Mouse (Mus musculus) naive thymus-derived CD4-positive, alpha-beta T cell, adult 2 months (primary cell): ENCODE measurements around the gene Fam196a.

Experiments used
- DNase-seq: peaks from one replicate; pipeline ENCODE4 v3.0.0-alpha.2; 2011; ENCODE audit warnings: low read depth

Fam196a gene

GRCm38 (mm10) chr7:134937927-134938609 lies at the start of gene Fam196a:
Gene Fam196a (minus strand): TSS chr7:134938430.
- DNase-seq: no peak

DNA sequence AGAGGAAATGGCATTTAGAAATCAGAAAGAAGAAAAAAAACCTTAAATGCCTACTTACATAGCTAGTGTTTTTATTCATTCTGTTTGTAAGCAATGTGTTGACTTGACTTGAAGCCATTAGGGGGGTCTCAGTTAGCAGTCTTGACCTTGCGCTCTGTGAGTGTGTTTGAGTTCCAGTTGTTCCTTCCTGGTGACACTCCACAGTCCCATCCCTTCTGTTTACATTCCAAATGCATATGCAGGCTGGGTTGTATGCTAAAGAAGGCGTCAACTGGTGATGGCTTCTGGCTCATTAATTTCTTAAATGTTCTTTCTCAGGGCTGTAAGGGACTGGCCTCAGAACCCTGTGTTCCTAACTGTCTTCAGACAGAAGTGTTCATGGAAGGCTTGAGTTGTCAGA lies 23.4 kb upstream of the Fam196a start:
- DNase-seq: no peak

- peak; percentile 1 for DNase-seq
Measured at GRCm38 (mm10) chr7:134960871-134961270, 22.6 kb upstream of the Fam196a start.

- DNase-seq: no peak
Measured at GRCm38 (mm10) chr7:134959086-134959485, 20.9 kb upstream of the Fam196a start.

- DNase-seq: no peak
Measured at GRCm38 (mm10) chr7:134945925-134946716, 7.9 kb upstream of the Fam196a start.

DNA sequence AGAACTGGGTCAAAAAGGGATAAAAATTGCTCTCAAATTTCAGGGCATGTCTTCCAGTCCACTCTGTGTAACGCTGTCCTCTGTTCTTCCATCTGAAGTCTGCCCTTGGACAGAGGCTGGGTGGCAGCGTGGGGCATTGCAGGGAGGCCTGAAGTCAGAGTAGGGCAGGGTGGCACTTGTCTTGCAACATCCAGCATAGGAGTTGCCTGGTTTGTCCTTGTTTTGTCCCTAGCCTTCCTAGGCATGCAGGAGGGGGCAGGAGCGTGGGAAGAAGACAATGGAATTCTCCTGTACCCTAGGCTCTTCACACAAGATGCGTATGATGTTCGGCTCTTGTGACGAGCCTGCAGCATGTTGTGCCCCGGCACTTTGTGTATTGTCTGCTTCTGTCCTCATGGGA lies 5.5 kb upstream of the Fam196a start:
- no peak for DNase-seq

DNA sequence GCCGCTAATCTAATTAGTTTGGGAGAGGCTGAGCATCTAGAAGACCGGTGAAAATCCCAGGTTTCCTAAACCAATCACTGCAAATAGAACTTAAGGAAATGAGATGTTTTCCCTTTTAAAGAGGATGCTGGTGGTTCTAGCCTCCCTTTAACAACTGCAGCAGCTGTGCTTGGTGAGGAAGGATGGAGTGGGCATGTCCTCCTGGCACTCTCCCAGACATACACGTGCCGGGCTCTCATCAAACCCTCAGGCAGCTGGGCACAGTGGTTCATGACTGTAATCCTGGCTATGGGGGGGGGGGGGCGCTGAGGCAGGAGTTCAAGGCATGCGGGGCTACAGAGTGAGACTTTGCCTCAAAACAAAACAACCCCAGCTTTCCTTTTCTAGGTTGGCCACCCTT lies 4.8 kb upstream of the Fam196a start:
- no peak for DNase-seq

- DNase-seq: no peak
Measured at GRCm38 (mm10) chr7:134941891-134942290, 3.7 kb upstream of the Fam196a start.

GRCm38 (mm10) chr7:134937471-134937926 lies 731 bp downstream of the Fam196a start:
- no peak for DNase-seq

DNA sequence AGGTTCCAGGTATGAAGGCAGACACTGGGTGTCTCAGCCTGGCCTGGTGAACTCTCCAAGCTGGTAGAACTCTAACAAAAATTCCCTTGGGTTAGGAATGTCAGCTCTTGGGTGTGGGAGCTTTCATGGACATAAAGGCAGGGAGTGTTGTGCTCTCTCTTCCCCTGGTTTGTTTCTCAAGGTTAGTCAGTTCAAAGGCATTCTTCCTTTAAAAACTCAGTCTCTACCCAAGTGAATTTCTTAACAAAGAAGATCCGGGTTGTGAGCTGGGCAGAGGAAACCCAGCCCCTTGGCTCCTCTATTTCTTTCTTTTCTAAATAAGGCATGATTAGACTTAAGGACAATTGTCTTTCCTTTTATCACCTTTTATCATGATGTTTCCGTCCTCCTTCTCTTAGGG lies 6.3 kb downstream of the Fam196a start:
- no peak for DNase-seq

- no peak for DNase-seq
Measured at GRCm38 (mm10) chr7:134901992-134902391, 36.2 kb downstream of the Fam196a start.

GRCm38 (mm10) chr7:134899462-134899861 lies 38.8 kb downstream of the Fam196a start:
- no peak for DNase-seq

DNA sequence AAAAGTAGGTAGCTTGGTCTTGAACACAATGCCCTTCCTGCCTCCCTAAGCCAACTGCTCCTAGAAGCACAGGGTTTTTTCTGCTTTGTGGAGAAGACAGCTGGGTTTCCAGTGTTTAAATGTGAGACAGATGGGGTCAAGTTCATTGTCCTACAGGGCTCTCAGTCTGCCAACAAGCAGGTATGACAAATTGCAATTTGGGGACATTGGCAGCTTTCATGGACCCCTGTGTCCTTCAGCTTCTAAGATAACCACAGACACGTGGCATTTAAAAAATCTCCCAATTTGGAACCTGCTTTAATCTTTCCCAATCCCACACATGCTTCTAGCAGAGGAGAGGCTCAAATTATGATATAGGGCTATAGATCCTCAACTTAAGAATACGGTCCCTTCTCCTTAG lies 43.6 kb downstream of the Fam196a start:
- DNase-seq: no peak

- no peak for DNase-seq
Measured at GRCm38 (mm10) chr7:134892972-134893371, 45.3 kb downstream of the Fam196a start.

GRCm38 (mm10) chr7:134892449-134892871 lies 45.8 kb downstream of the Fam196a start:
- DNase-seq: no peak

GRCm38 (mm10) chr7:134883516-134883915 lies 54.7 kb downstream of the Fam196a start:
- DNase-seq: no peak

DNA sequence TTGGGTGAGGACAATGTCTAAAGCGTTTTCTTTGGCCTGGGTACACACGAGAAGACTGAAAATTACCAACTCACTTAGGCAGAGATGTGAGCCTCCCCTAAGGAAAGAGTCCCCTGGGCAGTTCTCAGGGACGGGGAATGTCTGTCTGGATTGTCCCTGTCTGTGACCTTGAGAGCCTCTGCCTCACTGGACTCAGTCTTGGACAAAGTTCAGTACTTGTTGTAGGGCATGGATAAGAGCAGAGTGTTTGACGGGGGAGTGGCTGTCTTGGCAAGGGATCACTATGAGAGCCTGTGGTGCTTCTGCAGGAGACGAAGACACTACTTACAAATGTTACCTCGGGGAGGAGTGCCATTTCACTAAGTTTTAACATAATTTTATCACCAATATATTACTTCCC lies 57.8 kb downstream of the Fam196a start:
- no peak for DNase-seq

DNA sequence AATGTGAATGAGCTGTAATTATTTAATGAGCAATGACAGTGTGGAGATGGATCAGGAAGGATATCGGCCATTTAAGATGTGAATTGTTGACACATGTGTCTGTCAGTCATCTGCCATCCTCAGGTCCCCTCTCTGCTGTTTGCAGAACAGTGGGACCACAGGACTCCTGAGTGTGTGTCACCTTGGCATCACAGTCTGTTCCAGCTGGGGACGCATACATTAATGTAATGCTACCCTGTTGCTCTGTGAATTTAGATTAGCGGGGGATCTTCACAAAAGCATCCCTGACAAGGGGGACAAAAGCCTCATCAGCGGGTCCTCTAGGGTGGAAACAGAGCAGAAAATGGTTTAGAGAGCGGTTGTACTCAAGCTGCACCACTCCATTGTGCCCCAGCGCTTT lies 59.2 kb downstream of the Fam196a start:
- no peak for DNase-seq

- no peak for DNase-seq
Measured at GRCm38 (mm10) chr7:134872981-134873380, 65.2 kb downstream of the Fam196a start.

DNA sequence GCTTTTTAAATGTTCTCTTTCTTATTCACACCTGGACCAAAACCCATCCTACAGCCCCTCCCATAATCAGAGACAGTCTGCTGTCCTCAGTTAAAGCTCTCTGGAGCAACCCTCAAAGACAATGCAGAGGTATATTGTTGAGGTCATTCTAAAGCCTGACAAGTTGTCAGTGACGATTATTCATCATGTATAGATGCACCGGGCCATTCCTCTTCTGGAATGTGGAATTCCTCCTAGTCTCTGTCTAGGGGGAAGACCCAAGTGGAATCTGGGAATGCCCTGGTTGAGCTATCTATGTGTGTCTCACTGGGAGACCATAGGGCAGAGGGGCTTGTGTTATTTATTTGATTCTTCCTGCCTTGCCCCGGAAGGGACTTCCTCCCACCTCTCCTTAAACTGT lies 65.7 kb downstream of the Fam196a start:
- DNase-seq: no peak

GRCm38 (mm10) chr7:134864175-134864574 lies 74.1 kb downstream of the Fam196a start:
- DNase-seq: no peak

DNA sequence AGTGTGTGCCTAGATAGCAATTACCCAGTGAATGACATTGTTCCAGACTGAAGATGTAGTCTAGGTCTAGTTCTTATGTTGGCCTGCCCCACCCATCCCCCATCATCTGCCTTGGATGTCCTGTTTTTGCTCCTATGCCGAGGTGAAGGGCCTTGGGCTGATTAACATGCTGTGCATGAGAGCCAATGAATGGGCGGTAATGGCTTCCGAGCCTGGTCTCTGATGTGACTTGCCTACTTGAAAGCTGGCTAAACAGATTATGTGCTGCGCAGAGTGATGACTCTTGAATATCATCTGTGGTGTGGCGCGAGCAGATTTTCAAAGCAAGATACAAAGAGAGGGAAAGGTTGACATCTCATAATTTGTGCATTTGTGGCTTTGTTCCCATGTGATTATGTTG lies 76.2 kb downstream of the Fam196a start:
- DNase-seq: no peak

DNA sequence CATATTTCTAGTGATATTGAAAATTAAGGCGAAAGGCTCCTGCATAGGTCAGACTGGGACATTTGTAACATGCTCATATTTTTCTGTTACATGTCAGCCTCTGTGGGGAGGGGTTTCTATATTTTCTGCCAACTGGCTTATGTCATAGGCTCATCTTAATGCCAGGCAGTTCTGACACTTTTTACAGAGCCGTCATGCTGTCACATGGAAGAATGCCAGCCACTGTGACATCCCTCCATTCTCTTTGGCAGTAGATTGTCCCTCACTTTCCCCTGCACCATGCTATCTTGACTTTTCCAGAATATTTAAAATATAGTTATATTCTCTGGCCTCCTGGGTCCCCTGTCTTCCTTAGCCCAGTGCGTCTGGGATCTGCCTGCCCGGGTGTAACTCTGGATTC lies 95.5 kb downstream of the Fam196a start:
- no peak for DNase-seq
